Mouse (Mus musculus) liver, postnatal 0 days (tissue): ENCODE results near the gene Mtmr3.

Source experiments
- CTCF ChIP-seq: sonication (generic); IDR thresholded peaks from 2 replicates; pipeline ENCODE4 v1.5.1; 2016; ENCODE audit warnings: antibody characterized with exemption, low read depth
- EP300 ChIP-seq: IDR thresholded peaks from 2 replicates; pipeline ENCODE4 v1.6.1; 2016; ENCODE audit warnings: antibody characterized with exemption, low read depth, mild to moderate bottlenecking

DNA sequence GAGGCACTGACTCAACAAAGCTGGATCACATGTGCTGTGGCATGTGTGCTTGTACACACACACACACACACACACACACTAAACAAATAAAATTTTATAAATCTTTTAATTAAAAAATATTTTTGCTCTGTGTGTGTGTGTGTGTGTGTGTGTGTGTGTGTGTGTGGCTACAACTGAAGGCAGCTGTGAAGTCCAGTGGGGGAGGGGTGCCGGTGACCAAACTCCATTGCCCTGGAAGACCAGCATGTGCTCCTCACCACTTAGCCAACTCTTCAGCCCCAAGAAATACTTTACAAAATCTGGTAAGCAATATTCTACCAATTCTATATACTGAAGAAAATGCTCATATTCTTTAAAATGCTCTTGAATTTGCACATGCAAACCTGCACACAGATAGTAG is 94.4 kb downstream of the Mtmr3 start:
- TF ChIP-seq CTCF = no peak
- no peak for TF ChIP-seq EP300
